Mouse (Mus musculus) ovary, postnatal 10 days (tissue): ENCODE measurements around the gene Ndufs7.
A peak's percentile ranks its signal among the peaks of the same experiment; 100 is the strongest.

Experiments used
- DNase-seq: peaks from one replicate; pipeline ENCODE4 v3.0.0; 2022; ENCODE audit warnings: low spot score

The Ndufs7 gene

GRCm38 (mm10) chr10:80293325-80293724, 44.4 kb downstream of the Ndufs7 start:
- DNase-seq = no peak

- DNase-seq = no peak
Measured at GRCm38 (mm10) chr10:80294311-80294710, 45.4 kb downstream of the Ndufs7 start.

GRCm38 (mm10) chr10:80294788-80295303, 45.9 kb downstream of the Ndufs7 start:
- no peak for DNase-seq

- DNase-seq = peak; percentile 47
Measured at GRCm38 (mm10) chr10:80295618-80296425, 46.9 kb downstream of the Ndufs7 start, which contains the start of gene Apc2. Apc2 (plus strand) TSS chr10:80295977.

GRCm38 (mm10) chr10:80296824-80297223, 47.9 kb downstream of the Ndufs7 start:
- no peak for DNase-seq

- no peak for DNase-seq
Measured at GRCm38 (mm10) chr10:80297526-80298133, 48.7 kb downstream of the Ndufs7 start.

GRCm38 (mm10) chr10:80298571-80299281, 49.8 kb downstream of the Ndufs7 start:
- no peak for DNase-seq

- no peak for DNase-seq
Measured at GRCm38 (mm10) chr10:80299301-80299700, 50.4 kb downstream of the Ndufs7 start.

GRCm38 (mm10) chr10:80299824-80300223, 50.9 kb downstream of the Ndufs7 start:
- DNase-seq = no peak

GRCm38 (mm10) chr10:80300672-80301181, 51.8 kb downstream of the Ndufs7 start:
- no peak for DNase-seq

GRCm38 (mm10) chr10:80301256-80302081, 52.5 kb downstream of the Ndufs7 start:
- no peak for DNase-seq

- DNase-seq = no peak
Measured at GRCm38 (mm10) chr10:80302082-80302355, 53.1 kb downstream of the Ndufs7 start.

GRCm38 (mm10) chr10:80302471-80302881, 53.6 kb downstream of the Ndufs7 start:
- DNase-seq = no peak

GRCm38 (mm10) chr10:80304458-80304857, 55.5 kb downstream of the Ndufs7 start:
- no peak for DNase-seq

- no peak for DNase-seq
Measured at GRCm38 (mm10) chr10:80304862-80305261, 55.9 kb downstream of the Ndufs7 start.
